Mouse (Mus musculus): ENCODE data around the gene Kif16b. TPM values are rescaled to one million over a fixed set of nuclear protein-coding genes. Genes with fewer than 3 reads are reported as not detected.

The Kif16b gene
- polyA plus RNA-seq (2015; fragmentation: Nextera tagmentation; extraction: Ambion mirVana): 9.6 and 11.2 TPM in 2 replicates

- under 1% methylated on average over 58 of the region's 64 CpGs for WGBS
- Histone ChIP-seq H3K27me3 (no peaks in the 10 kb centered on the region), H3K4me1 (peaks cover 16% of the 10 kb centered on the region), H3K9me3 (no peaks in the 10 kb centered on the region), H3K4me2 (replicated peaks) (peak within 1 kb of the TSS; percentile 80), H3K27ac (peak within 1 kb of the TSS; percentile 67; the same call in 1 of the 2 replicates), H3K4me3 (peak within 1 kb of the TSS; percentile 79), H3K36me3 (no peaks in the 10 kb centered on the region), H3K9ac (peak within 1 kb of the TSS; percentile 84)
- peak; percentile 93 for ATAC-seq (ENCODE audit: low FRiP score, low read depth)
Measured at GRCm38 (mm10) chr2:142900862-142901805, at the start of gene Kif16b. Gene Kif16b, minus strand, starts transcription at chr2:142901531.

DNA sequence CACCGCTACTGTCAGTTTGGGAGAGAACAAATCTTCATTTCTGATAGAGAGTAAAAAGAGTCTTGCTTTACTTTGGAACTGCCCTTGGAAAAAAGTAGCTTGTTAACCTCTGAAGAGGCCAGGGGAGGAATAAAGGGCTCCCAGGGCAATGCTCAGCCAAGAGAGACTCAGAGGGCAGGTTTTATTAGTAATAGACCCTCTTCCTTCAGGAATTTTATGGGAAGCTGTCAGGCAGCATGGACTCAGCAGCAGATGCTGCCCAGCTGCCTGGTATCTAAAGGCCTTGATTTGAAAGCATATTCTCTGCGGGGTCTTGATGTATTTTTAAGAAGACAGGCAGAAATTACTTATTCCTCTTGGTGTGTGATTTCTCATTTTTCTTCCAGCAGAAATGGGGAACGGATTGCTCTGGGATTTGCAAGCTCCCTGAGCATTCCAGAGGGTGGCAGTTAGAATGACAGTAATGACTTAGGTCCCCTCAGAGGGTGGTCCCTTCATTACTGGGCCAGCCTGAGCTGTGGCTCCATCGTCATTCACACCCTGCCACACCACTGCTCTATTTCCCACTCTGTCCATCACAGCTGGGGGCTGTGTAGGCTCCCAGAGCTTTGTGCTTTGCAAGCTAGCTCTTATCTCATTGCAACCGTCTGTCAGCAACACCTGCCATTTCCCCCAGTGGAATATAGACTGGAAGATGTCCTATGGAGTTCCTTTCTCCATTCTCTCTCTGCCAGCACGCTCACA lies 39.7 kb upstream of the Kif16b start:
- Histone ChIP-seq H3K36me3 (no peaks in the 10 kb centered on the region), H3K9ac (no peak overlapping the region), H3K27ac (no peak overlapping the region), H3K4me1 (no peaks in the 10 kb centered on the region), H3K9me3 (no peaks in the 10 kb centered on the region), H3K4me3 (no peak overlapping the region), H3K27me3 (no peaks in the 10 kb centered on the region), H3K4me2 (replicated peaks) (no peak overlapping the region)
- 45% methylated on average over 6 of the region's 6 CpGs for WGBS
- ATAC-seq (ENCODE audit: low FRiP score, low read depth): no peak

- no peak for ATAC-seq (ENCODE audit: low FRiP score, low read depth)
- WGBS: 82% methylated on average over 4 of the region's 4 CpGs
- Histone ChIP-seq H3K9ac (no peak overlapping the region), H3K9me3 (no peaks in the 10 kb centered on the region), H3K27me3 (no peaks in the 10 kb centered on the region), H3K4me1 (no peaks in the 10 kb centered on the region), H3K4me2 (replicated peaks) (no peak overlapping the region), H3K27ac (no peak overlapping the region), H3K36me3 (no peaks in the 10 kb centered on the region), H3K4me3 (no peak overlapping the region)
Measured at GRCm38 (mm10) chr2:142930445-142930844, 29.1 kb upstream of the Kif16b start.

GRCm38 (mm10) chr2:142929226-142930112 lies 28.1 kb upstream of the Kif16b start:
- 87% methylated on average over 10 of the region's 10 CpGs for WGBS
- no peak overlapping the region for H3K9ac ChIP-seq

GRCm38 (mm10) chr2:142910808-142911388 lies 9.6 kb upstream of the Kif16b start:
- Histone ChIP-seq H3K4me2 (replicated peaks) (no peak overlapping the region), H3K9me3 (no peaks in the 10 kb centered on the region), H3K27ac (no peak overlapping the region), H3K9ac (no peak overlapping the region), H3K4me1 (no peaks in the 10 kb centered on the region), H3K27me3 (no peaks in the 10 kb centered on the region), H3K36me3 (no peaks in the 10 kb centered on the region), H3K4me3 (no peak overlapping the region)
- 87% methylated on average over 3 of the region's 3 CpGs for WGBS
- ATAC-seq (ENCODE audit: low FRiP score, low read depth): no peak

More at GRCm38 (mm10) chr2:142929226-142930112, 28.1 kb upstream of the Kif16b start:
- ATAC-seq (ENCODE audit: low FRiP score, low read depth): no peak
- Histone ChIP-seq H3K27me3 (no peaks in the 10 kb centered on the region), H3K4me1 (no peaks in the 10 kb centered on the region), H3K4me3 (no peak overlapping the region), H3K36me3 (no peaks in the 10 kb centered on the region), H3K9me3 (no peaks in the 10 kb centered on the region), H3K4me2 (replicated peaks) (no peak overlapping the region), H3K27ac (no peak overlapping the region)

DNA sequence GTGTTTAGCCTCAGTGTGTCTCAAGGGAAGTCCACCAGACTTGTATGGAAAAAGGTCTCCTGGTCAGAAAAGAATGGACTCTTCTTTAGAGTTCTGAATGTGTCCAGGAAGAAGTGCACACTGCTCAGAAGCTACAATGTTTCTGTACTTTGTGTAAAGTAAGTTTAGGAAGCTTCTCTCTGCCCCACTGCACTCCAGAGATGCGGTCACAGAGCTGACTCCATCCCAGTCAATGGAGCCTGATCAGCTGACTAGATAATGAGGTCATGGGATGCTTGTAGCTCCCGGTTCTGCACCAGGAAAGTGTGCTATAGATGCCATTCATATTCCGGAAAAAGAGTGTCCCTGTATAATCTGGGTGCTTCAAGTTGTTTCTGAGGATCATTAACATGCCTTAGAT lies 7.9 kb upstream of the Kif16b start:
- no peak overlapping the region for H3K4me3 ChIP-seq
- WGBS: 75% methylated on average over 3 of the region's 3 CpGs
- H3K9ac ChIP-seq: no peak overlapping the region
- H3K27ac ChIP-seq: no peak overlapping the region
- H3K36me3 ChIP-seq: no peaks in the 10 kb centered on the region
- no peaks in the 10 kb centered on the region for H3K27me3 ChIP-seq
- ATAC-seq (ENCODE audit: low FRiP score, low read depth): no peak
- no peaks in the 10 kb centered on the region for H3K9me3 ChIP-seq
- H3K4me2 ChIP-seq (replicated peaks): no peak overlapping the region
- H3K4me1 ChIP-seq: no peaks in the 10 kb centered on the region

DNA sequence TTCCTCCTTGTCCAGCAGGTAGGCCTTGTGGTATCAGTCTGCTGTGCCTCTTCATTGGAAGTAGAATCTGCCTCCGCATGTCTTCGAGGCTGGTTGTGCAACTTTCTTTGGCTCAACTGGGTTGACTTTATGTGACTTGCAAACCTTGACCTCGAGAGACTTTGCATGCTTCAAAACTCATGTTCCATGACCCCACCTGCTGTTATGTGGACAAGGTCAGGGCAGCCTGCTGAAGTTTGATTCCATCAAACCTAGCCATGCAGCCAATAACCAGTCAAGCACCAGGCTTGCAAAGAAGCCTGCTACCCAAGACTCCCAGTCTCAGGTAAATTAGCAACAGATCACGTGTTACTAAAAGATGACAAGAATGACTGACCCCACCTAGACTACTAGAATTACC lies 5.7 kb upstream of the Kif16b start:
- Histone ChIP-seq H3K4me3 (no peak overlapping the region), H3K4me2 (replicated peaks) (no peak overlapping the region), H3K27me3 (no peaks in the 10 kb centered on the region), H3K27ac (no peak overlapping the region), H3K9ac (no peak overlapping the region), H3K9me3 (no peaks in the 10 kb centered on the region), H3K4me1 (peaks cover 9% of the 10 kb centered on the region), H3K36me3 (no peaks in the 10 kb centered on the region)
- WGBS: 83% methylated on average over 4 of the region's 4 CpGs
- no peak for ATAC-seq (ENCODE audit: low FRiP score, low read depth)

GRCm38 (mm10) chr2:142902905-142903895 lies 1.9 kb upstream of the Kif16b start:
- H3K4me3 ChIP-seq: peak overlapping the region; percentile 46
- no peaks in the 10 kb centered on the region for H3K9me3 ChIP-seq
- H3K36me3 ChIP-seq: no peaks in the 10 kb centered on the region
- peak overlapping the region; percentile 67 for H3K9ac ChIP-seq
- peak; percentile 94 for ATAC-seq (ENCODE audit: low FRiP score, low read depth)
- peak overlapping the region; percentile 58; the same call in 1 of the 2 replicates for H3K27ac ChIP-seq
- 5% methylated on average over 34 of the region's 34 CpGs for WGBS
- H3K27me3 ChIP-seq: no peaks in the 10 kb centered on the region
- peak overlapping the region; percentile 73 for H3K4me2 ChIP-seq (replicated peaks)
- peaks cover 16% of the 10 kb centered on the region for H3K4me1 ChIP-seq

DNA sequence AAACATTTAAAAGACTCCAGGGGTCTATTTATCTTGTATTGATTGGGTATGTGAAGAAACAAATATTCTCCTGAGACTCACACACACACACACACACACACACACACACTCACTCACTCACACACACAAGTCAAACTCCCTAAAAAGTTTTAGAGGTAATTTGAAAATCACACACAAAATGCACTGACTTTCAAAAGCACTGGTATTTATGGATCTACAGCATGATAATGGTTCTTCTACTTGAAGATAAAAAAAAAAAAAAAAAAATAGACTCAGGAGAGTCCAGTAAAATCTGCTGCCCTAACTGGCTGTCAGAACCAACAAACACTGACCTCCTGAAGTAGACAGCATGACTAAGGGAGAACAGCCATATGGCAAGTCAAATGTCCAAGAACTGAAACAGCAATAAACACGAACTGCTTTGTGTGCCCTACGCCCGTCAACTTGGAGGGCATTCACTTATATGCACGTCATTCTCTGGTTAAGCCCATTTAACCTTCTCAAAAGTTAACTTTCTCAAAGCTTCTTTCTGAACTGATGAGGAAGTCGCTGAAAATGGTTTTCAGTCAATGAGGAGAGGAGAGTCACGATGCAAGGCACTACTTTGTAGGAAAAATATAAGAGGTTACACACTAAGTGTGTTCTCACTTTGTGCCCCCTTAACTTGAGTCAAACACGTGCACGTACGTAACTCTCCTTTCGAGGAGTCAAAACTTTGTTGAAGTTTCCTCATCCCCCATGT lies 1.0 kb downstream of the Kif16b start:
- peak overlapping the region; percentile 84 for H3K9ac ChIP-seq
- H3K36me3 ChIP-seq: no peaks in the 10 kb centered on the region
- H3K4me3 ChIP-seq: peak overlapping the region; percentile 79
- peaks cover 16% of the 10 kb centered on the region for H3K4me1 ChIP-seq
- H3K27ac ChIP-seq: no peak overlapping the region
- H3K9me3 ChIP-seq: no peaks in the 10 kb centered on the region
- no peak for ATAC-seq (ENCODE audit: low FRiP score, low read depth)
- WGBS: 47% methylated on average over 10 of the region's 10 CpGs
- H3K27me3 ChIP-seq: no peaks in the 10 kb centered on the region
- H3K4me2 ChIP-seq (replicated peaks): peak overlapping the region; percentile 80

GRCm38 (mm10) chr2:142893780-142894179 lies 7.6 kb downstream of the Kif16b start:
- Histone ChIP-seq H3K9ac (no peak overlapping the region), H3K4me1 (peaks cover 6% of the 10 kb centered on the region), H3K27ac (no peak overlapping the region), H3K27me3 (no peaks in the 10 kb centered on the region), H3K4me3 (no peak overlapping the region), H3K9me3 (no peaks in the 10 kb centered on the region), H3K36me3 (no peaks in the 10 kb centered on the region), H3K4me2 (replicated peaks) (no peak overlapping the region)
- 88% methylated on average over 1 of the region's 1 CpGs for WGBS
- ATAC-seq (ENCODE audit: low FRiP score, low read depth): no peak

Data from limb, embryonic 13.5 days (tissue).